Mouse (Mus musculus) hindbrain, postnatal 0 days (tissue): Measurements from ENCODE around the gene Smarcc1. TPM values are rescaled to one million over a fixed set of nuclear protein-coding genes. Genes with fewer than 3 reads are reported as not detected.

ENCODE experiments used
- ATAC-seq: fragments of 200-750 bp; cut with Nextera tagmentation; 2 replicates; pipeline ENCODE4 v1.8.0; 2017; ENCODE audit warnings: mild to moderate bottlenecking, moderate TSS enrichment, moderate library complexity
- DNase-seq: peaks from one replicate; pipeline ENCODE4 v3.0.0-alpha.2; 2015; ENCODE audit warnings: low spot score
- H3K27ac ChIP-seq: fragments of 300-500 bp; sonication (generic); 2 replicates; pipeline ENCODE4 v1.5.1; 2014; ENCODE audit warnings: mild to moderate bottlenecking
- H3K27me3 ChIP-seq: fragments of 300-500 bp; sonication (generic); 2 replicates; pipeline ENCODE4 v1.6.1; 2014; ENCODE audit warnings: low read length, mixed read lengths; ENCODE audit not compliant: insufficient read depth
- H3K36me3 ChIP-seq: fragments of 300-500 bp; sonication (generic); 2 replicates; pipeline ENCODE4 v1.6.1; 2014; ENCODE audit warnings: low read length, mixed read lengths; ENCODE audit not compliant: insufficient read depth
- H3K4me1 ChIP-seq: fragments of 300-500 bp; sonication (generic); 2 replicates; pipeline ENCODE4 v1.6.1; 2014; ENCODE audit warnings: antibody characterized with exemption, low read length, mixed read lengths; ENCODE audit not compliant: insufficient read depth
- H3K4me2 ChIP-seq: fragments of 300-500 bp; sonication (generic); 2 replicates; pipeline ENCODE4 v1.6.1; 2014; ENCODE audit warnings: low read depth, mild to moderate bottlenecking, low read length, moderate library complexity, mixed read lengths
- H3K4me3 ChIP-seq: fragments of 300-500 bp; sonication (generic); 2 replicates; pipeline ENCODE4 v1.5.1; 2014; ENCODE audit warnings: low read length
- H3K9ac ChIP-seq: fragments of 300-500 bp; sonication (generic); replicated peaks from 2 replicates; pipeline ENCODE4 v1.6.1; 2014; ENCODE audit warnings: mild to moderate bottlenecking, low read length, moderate library complexity, mixed read lengths
- H3K9me3 ChIP-seq: fragments of 300-500 bp; sonication (generic); 2 replicates; pipeline ENCODE4 v1.6.1; 2016; ENCODE audit warnings: low read length, mixed read lengths
- CTCF ChIP-seq: IDR thresholded peaks from 2 replicates; pipeline ENCODE4 v1.5.1; 2016; ENCODE audit warnings: antibody characterized with exemption, control low read depth, low read depth
- WGBS: fragments of 180-500 bp; shearing (Covaris S2); extraction: QIAGEN DNeasy Blood & Tissue Kit; methylation state at CpG from one replicate; pipeline ENCODE4 v1.1.7; 2014; 5-methylcytosine and 5-hydroxymethylcytosine counted together
- polyA plus RNA-seq: library from polyadenylated mRNA; unstranded; fragments of >200 nt; fragmentation: Nextera tagmentation; extraction: Ambion mirVana; gene quantifications from 2 replicates; pipeline ENCODE4 v1.2.1, GENCODE M21; 2015
- total RNA-seq: library from RNA; depleted of rRNA; stranded (reverse); fragments of >200 nt; gene quantifications from 2 replicates; pipeline ENCODE4 v1.2.3, GENCODE M21; 2014

Smarcc1 gene
- total and polyA plus RNA-seq, 2 experiments from 2014 or later: 26.2 to 59.5 TPM

GRCm38 (mm10) chr9:110245590-110246320, 128.2 kb downstream of the Smarcc1 start:
- Histone ChIP-seq H3K9me3 (no peaks in the 10 kb centered on the region), H3K36me3 (no peaks in the 10 kb centered on the region), H3K27ac (peak overlapping the region; percentile 96), H3K4me3 (peak overlapping the region; percentile 72), H3K27me3 (no peaks in the 10 kb centered on the region), H3K4me2 (peak overlapping the region; percentile 96), H3K4me1 (peaks cover 22% of the 10 kb centered on the region), H3K9ac (peak overlapping the region; percentile 87)
- DNase-seq (peak; percentile 81), ATAC-seq (peak; percentile 66)
- WGBS: 2% methylated on average over 34 of the region's 40 CpGs
- no peak for TF ChIP-seq CTCF

- Histone ChIP-seq H3K36me3 (no peaks in the 10 kb centered on the region), H3K27me3 (no peaks in the 10 kb centered on the region), H3K27ac (peak overlapping the region; percentile 96), H3K9me3 (no peaks in the 10 kb centered on the region), H3K9ac (peak overlapping the region; percentile 87), H3K4me3 (peak overlapping the region; percentile 72), H3K4me2 (peak overlapping the region; percentile 96), H3K4me1 (peaks cover 22% of the 10 kb centered on the region)
- TF ChIP-seq CTCF: peak; percentile 38
- WGBS: 16% methylated on average over 13 of the region's 13 CpGs
- ATAC-seq (peak; percentile 22), DNase-seq (peak; percentile 54)
These were observed 128.8 kb downstream of the Smarcc1 start for GRCm38 (mm10) chr9:110246321-110246640.

- H3K4me3 ChIP-seq: no peak overlapping the region
- no peaks in the 10 kb centered on the region for H3K9me3 ChIP-seq
- peaks cover 4% of the 10 kb centered on the region; the same call in 1 of the 2 replicates for H3K36me3 ChIP-seq
- WGBS: 81% methylated on average over 10 of the region's 10 CpGs
- DNase-seq (no peak), ATAC-seq (no peak)
- no peaks in the 10 kb centered on the region for H3K27me3 ChIP-seq
- no peak for TF ChIP-seq CTCF
- peaks cover 22% of the 10 kb centered on the region for H3K4me1 ChIP-seq
- H3K4me2 ChIP-seq: peak overlapping the region; percentile 96
- peak overlapping the region; percentile 96; the same call in 1 of the 2 replicates for H3K27ac ChIP-seq
- 0 out of 2 replicates have a peak overlapping the region, but pooled peaks have one; percentile 87 for H3K9ac ChIP-seq
These were observed 129.5 kb downstream of the Smarcc1 start for GRCm38 (mm10) chr9:110247049-110247448.

GRCm38 (mm10) chr9:110248861-110249260, 131.4 kb downstream of the Smarcc1 start:
- no peaks in the 10 kb centered on the region for H3K27me3 ChIP-seq
- 0 out of 2 replicates have a peak overlapping the region, but pooled peaks have one; percentile 31 for H3K9ac ChIP-seq
- no peak for TF ChIP-seq CTCF
- peaks cover 4% of the 10 kb centered on the region; the same call in 1 of the 2 replicates for H3K36me3 ChIP-seq
- WGBS: 56% methylated on average over 2 of the region's 2 CpGs
- no peaks in the 10 kb centered on the region for H3K9me3 ChIP-seq
- no peak overlapping the region for H3K4me3 ChIP-seq
- peak overlapping the region; percentile 85 for H3K27ac ChIP-seq
- peak overlapping the region; percentile 33; the same call in 1 of the 2 replicates for H3K4me2 ChIP-seq
- DNase-seq (no peak), ATAC-seq (no peak)
- H3K4me1 ChIP-seq: peaks cover 22% of the 10 kb centered on the region

GRCm38 (mm10) chr9:110249823-110250543, 132.5 kb downstream of the Smarcc1 start:
- H3K4me3 ChIP-seq: no peak overlapping the region
- peak; percentile 90 for DNase-seq
- ATAC-seq: peak; percentile 84
- H3K27me3 ChIP-seq: no peaks in the 10 kb centered on the region
- no peaks in the 10 kb centered on the region for H3K9me3 ChIP-seq
- peaks cover 23% of the 10 kb centered on the region for H3K4me1 ChIP-seq
- H3K36me3 ChIP-seq: peaks cover 4% of the 10 kb centered on the region; the same call in 1 of the 2 replicates
- no peak for TF ChIP-seq CTCF
- peak overlapping the region; percentile 33 for H3K4me2 ChIP-seq
- H3K9ac ChIP-seq: peak overlapping the region; percentile 31; the same call in 1 of the 2 replicates
- 4% methylated on average over 11 of the region's 11 CpGs for WGBS
- H3K27ac ChIP-seq: peak overlapping the region; percentile 85

- 46% methylated on average over 14 of the region's 14 CpGs for WGBS
- Histone ChIP-seq H3K27me3 (no peaks in the 10 kb centered on the region), H3K27ac (peak overlapping the region; percentile 85), H3K9me3 (no peaks in the 10 kb centered on the region), H3K4me2 (peak overlapping the region; percentile 33; the same call in 1 of the 2 replicates), H3K4me3 (no peak overlapping the region), H3K36me3 (peaks cover 4% of the 10 kb centered on the region; the same call in 1 of the 2 replicates), H3K4me1 (peaks cover 29% of the 10 kb centered on the region), H3K9ac (no peak overlapping the region)
- ATAC-seq (no peak), DNase-seq (no peak)
- TF ChIP-seq CTCF: no peak
These were observed 133.3 kb downstream of the Smarcc1 start for GRCm38 (mm10) chr9:110250776-110251175.
